Mouse (Mus musculus) ES-E14 (cell line): ENCODE measurements around the gene Cmah.

Experiments
- CHD2 ChIP-seq: IDR thresholded peaks from 2 replicates; pipeline ENCODE4 v1.6.1; 2014; ENCODE audit warnings: mild to moderate bottlenecking, low read depth, low read length, inconsistent platforms
- HCFC1 ChIP-seq: IDR thresholded peaks from 2 replicates; pipeline ENCODE4 v1.6.1; 2012; ENCODE audit warnings: low read length, inconsistent platforms, borderline replicate concordance; ENCODE audit not compliant: insufficient read depth
- MAFK ChIP-seq: IDR thresholded peaks from 2 replicates; pipeline ENCODE4 v1.6.1; 2014; ENCODE audit warnings: mild to moderate bottlenecking, low read depth, low read length, inconsistent platforms; ENCODE audit not compliant: insufficient read depth
- ZC3H11A ChIP-seq: IDR thresholded peaks from 2 replicates; pipeline ENCODE4 v1.6.1; 2012; ENCODE audit warnings: low read depth, mild to moderate bottlenecking, inconsistent platforms, low read length, borderline replicate concordance
- ZNF384 ChIP-seq: IDR thresholded peaks from 2 replicates; pipeline ENCODE4 v1.6.1; 2012; ENCODE audit warnings: low read depth, low read length, inconsistent platforms

- TF ChIP-seq ZNF384 (no peak), MAFK (no peak), ZC3H11A (no peak), CHD2 (no peak), HCFC1 (no peak)
Observed at GRCm38 (mm10) chr13:24487061-24487460, 159.9 kb downstream of the Cmah start.
